Mouse (Mus musculus) embryonic facial prominence, embryonic 11.5 days (tissue): ENCODE results near the gene Arhgef2. TPM values are rescaled to one million over a fixed set of nuclear protein-coding genes. Genes with fewer than 3 reads are reported as not detected.
"Not testable (repeated sequence)": the region's sequence is repeated elsewhere in the genome, so short reads cannot be mapped to it uniquely, and the experiment has no call there.

Experiments
- ATAC-seq: fragments of 200-750 bp; cut with Nextera tagmentation; replicated peaks from 2 replicates; pipeline ENCODE4 v1.8.0; 2017; ENCODE audit warnings: low read depth; ENCODE audit not compliant: insufficient number of reproducible peaks, low FRiP score, low TSS enrichment
- DNase-seq: peaks from one replicate; pipeline ENCODE4 v3.0.0-alpha.2; 2015; ENCODE audit warnings: low spot score
- H3K27ac ChIP-seq: fragments of 300-500 bp; sonication (generic); replicated peaks from 2 replicates; pipeline ENCODE4 v1.5.1; 2014; ENCODE audit warnings: mild to moderate bottlenecking, low read depth, low read length, control low read depth
- H3K27me3 ChIP-seq: fragments of 300-500 bp; sonication (generic); 2 replicates; pipeline ENCODE4 v1.6.1; 2014; ENCODE audit warnings: mild to moderate bottlenecking, low read length, moderate library complexity, mixed read lengths; ENCODE audit not compliant: control insufficient read depth, insufficient read depth
- H3K36me3 ChIP-seq: fragments of 300-500 bp; sonication (generic); replicated peaks from 2 replicates; pipeline ENCODE4 v1.6.1; 2014; ENCODE audit warnings: low read depth, mild to moderate bottlenecking, low read length, moderate library complexity, mixed read lengths; ENCODE audit not compliant: control insufficient read depth, insufficient read depth
- H3K4me1 ChIP-seq: fragments of 300-500 bp; sonication (generic); 2 replicates; pipeline ENCODE4 v1.6.1; 2014; ENCODE audit warnings: low read length, mixed read lengths; ENCODE audit not compliant: control insufficient read depth, insufficient read depth
- H3K4me2 ChIP-seq: fragments of 300-500 bp; sonication (generic); 2 replicates; pipeline ENCODE4 v1.6.1; 2014; ENCODE audit warnings: low read depth, mild to moderate bottlenecking, control low read depth, low read length, moderate library complexity
- H3K4me3 ChIP-seq: fragments of 300-500 bp; sonication (generic); 2 replicates; pipeline ENCODE4 v1.5.1; 2014; ENCODE audit warnings: low read depth, low read length, control low read depth
- H3K9ac ChIP-seq: fragments of 300-500 bp; sonication (generic); replicated peaks from 2 replicates; pipeline ENCODE4 v1.6.1; 2014; ENCODE audit warnings: mild to moderate bottlenecking, control low read depth, low read length
- H3K9me3 ChIP-seq: fragments of 300-500 bp; sonication (generic); replicated peaks from 2 replicates; pipeline ENCODE4 v1.6.1; 2016; ENCODE audit warnings: mild to moderate bottlenecking, low read length, inconsistent platforms, mixed read lengths; ENCODE audit not compliant: control insufficient read depth
- WGBS: fragments of 180-500 bp; shearing (Covaris S2); extraction: QIAGEN DNeasy Blood & Tissue Kit; methylation state at CpG from one replicate; pipeline ENCODE4 v1.1.7; 2014; 5-methylcytosine and 5-hydroxymethylcytosine counted together
- polyA plus RNA-seq: library from polyadenylated mRNA; unstranded; fragments of >200 nt; fragmentation: Nextera tagmentation; extraction: Ambion mirVana; gene quantifications from 2 replicates; pipeline ENCODE4 v1.2.1, GENCODE M21; 2014

Arhgef2 gene
- polyA plus RNA-seq, 1 experiment from 2014 or later, result 82.2 TPM

DNA sequence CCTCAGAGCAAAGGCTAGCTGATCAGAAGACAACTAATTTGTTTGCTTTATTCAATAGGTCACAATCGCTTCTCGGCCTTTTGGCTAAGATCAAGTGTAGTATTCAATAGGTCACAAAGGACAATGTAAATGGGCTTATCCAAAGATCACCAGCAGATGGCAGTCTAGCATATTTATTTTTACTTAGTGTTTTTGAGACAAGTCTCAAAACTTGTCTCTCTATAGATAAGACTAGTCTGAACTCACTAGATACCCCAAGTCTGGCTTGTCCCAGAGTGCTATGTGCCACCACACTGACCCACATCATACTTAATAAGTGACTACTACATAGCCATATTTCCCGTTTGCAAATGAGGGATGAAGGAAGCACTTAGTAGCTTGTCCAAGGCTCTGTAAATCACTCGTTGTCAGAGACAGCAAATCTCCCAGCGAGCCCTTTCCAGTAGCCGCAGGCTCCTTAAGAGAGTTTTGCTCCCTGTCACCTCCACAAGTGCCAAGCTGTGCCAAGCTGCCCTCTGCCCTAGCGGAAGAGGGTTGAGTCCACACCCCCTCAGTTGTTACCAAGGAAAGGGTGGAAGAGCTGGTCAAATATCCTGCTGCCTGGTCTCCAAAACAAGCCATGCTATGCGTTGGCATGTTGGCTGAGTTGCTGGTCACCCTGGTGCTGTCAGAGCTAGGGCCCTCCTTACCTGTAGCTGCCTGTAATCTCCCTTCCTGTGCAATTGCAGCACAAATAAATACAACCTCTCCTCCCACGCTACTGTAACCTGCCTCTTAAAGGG, 13.6 kb upstream of the Arhgef2 start:
- Histone ChIP-seq H3K4me1 (no peaks in the 10 kb centered on the region), H3K27me3 (no peaks in the 10 kb centered on the region), H3K27ac (no peak overlapping the region), H3K9me3 (no peaks in the 10 kb centered on the region), H3K9ac (no peak overlapping the region), H3K4me2 (no peak overlapping the region), H3K4me3 (no peak overlapping the region), H3K36me3 (peaks cover 7% of the 10 kb centered on the region)
- ATAC-seq (no peak), DNase-seq (peak; percentile 91)
- 34% methylated on average over 9 of the region's 9 CpGs for WGBS

DNA sequence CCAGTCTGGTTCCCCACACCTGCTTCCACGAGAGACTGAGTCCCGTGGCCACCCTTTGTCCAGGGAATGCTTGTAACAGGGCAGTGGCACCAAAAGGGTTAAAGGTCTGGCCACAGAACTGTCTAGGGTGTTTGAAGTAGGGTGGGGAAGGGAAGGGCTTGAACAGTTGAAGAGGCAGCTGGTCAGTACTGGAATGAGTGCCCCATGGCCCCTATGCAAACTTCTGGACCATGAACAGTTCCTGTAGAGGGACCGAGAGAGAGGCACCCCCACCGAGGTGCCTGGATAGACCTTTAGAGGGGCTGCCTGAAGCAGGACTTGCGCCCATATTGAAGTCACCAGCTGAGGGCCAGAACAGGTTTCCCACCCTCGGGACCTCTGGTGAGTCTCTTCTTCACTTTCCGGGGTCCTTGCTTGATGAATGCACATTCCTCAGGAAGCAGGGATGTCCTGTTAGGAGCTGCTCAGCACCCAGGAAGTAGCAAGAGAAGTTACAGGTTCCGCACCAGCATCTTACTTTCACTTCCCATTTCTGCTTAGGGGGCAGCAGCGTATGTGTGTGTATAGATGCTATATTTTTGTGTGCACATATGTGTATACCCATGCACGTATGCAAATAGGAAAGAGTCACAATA, 12.7 kb upstream of the Arhgef2 start:
- WGBS, result 66% methylated on average over 10 of the region's 10 CpGs
- H3K4me3 ChIP-seq, result no peak overlapping the region
- H3K9me3 ChIP-seq, result no peaks in the 10 kb centered on the region
- no peak for DNase-seq
- no peak overlapping the region for H3K27ac ChIP-seq
- no peak for ATAC-seq
- H3K4me1 ChIP-seq, result no peaks in the 10 kb centered on the region
- no peak overlapping the region for H3K9ac ChIP-seq
- peaks cover under 1% of the 10 kb centered on the region; the same call in 1 of the 2 replicates for H3K36me3 ChIP-seq
- H3K27me3 ChIP-seq, result no peaks in the 10 kb centered on the region
- H3K4me2 ChIP-seq, result no peak overlapping the region

DNA sequence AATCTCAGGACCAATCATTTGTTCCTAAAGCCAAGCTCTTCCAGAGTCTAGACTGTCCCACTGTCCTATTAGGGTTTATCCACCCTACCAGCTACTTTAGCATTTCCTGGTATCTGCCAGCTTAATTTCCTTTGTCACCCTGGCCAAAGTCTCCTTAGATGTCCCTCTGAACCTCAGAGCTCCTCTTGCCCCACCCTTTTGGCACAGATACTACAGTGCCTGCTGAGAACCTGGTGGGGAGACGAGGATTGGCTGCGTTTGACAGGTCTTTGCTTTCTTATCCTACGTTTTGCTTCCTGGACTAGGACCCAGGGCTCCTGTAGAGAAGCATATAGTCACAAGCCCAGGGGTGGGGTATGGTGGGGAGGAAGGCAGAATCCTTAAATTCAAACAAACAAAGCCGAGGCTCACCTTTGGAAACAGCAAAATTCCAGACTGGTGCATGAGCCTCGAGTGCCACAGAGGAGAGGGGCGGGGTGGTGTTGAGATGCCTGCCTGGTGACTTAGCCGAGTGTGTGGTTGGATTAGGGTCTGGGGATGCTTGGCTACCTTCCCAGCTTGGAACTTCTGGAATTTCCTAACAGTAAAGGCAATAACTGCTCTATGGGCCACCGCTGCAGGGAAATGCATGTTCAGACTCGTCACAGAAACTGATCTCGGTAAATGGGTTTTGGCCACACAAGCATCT, 11.7 kb upstream of the Arhgef2 start:
- DNase-seq (no peak), ATAC-seq (no peak)
- H3K36me3 ChIP-seq, result no peaks in the 10 kb centered on the region
- no peak overlapping the region for H3K9ac ChIP-seq
- no peak overlapping the region for H3K4me3 ChIP-seq
- no peaks in the 10 kb centered on the region for H3K4me1 ChIP-seq
- H3K4me2 ChIP-seq, result no peak overlapping the region
- H3K27ac ChIP-seq, result no peak overlapping the region
- 71% methylated on average over 10 of the region's 10 CpGs for WGBS
- no peaks in the 10 kb centered on the region for H3K9me3 ChIP-seq
- no peaks in the 10 kb centered on the region for H3K27me3 ChIP-seq

DNA sequence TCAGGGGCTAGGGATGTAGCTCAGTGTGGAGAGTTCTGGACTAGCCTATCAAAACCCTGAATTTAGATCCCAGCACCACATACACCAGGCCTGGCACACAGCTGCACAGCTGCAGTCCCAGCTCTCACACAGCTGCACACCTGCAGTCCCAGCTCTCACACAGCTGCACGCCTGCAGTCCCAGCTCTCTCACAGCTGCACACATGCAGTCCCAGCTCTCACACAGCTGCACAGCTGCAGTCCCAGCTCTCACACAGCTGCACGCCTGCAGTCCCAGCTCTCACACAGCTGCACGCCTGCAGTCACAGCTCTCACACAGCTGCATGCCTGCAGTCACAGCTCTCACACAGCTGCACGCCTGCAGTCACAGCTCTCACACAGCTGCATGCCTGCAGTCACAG, 9.2 kb upstream of the Arhgef2 start:
- H3K9ac ChIP-seq, H3K27me3 ChIP-seq, H3K4me1 ChIP-seq, H3K4me2 ChIP-seq, H3K9me3 ChIP-seq, ATAC-seq, DNase-seq, H3K27ac ChIP-seq, H3K36me3 ChIP-seq, H3K4me3 ChIP-seq: not testable (repeated sequence)
- WGBS, result 85% methylated on average over 4 of the region's 4 CpGs

DNA sequence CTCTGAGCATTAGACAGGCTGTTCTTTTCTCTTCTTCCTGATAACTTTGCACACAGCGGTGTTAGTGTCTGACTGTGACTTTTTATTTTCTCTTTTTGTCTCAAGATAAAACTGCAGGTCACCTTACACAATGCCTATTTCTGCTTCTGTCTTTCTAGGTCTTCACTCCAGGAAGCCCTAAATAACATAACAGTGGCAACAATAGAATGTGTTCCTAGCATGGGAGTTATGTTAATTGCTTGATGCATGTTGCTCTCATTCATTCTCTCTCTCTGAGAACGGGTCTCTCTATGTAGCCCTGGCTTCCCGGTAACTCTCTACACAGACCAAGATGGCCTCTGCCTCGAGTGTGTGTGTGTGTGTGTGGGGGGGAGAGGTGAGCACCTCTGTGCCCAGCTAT, 3.3 kb upstream of the Arhgef2 start:
- ATAC-seq (no peak), DNase-seq (no peak)
- WGBS, result 80% methylated on average over 4 of the region's 4 CpGs

DNA sequence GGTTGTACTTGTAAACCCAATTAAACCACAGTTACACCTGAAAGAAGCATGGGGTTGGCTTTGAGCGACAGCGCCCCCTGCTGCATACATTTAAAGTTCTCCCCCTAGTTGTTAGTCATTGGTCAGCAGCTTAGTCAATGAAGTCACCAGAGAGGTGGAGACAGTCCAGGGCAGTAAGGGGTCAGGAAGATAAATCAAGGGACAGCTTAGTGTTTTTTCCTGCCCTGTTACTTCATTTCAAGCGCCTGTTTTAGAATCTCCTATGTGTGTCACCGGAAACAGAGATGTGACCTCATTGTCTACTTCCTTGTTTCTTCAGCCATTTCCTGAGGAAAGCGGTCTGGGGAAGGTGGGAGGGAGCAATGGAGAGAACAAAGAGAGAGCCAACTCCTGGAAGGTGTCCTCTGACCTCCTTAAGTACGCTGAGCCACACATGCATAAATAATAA, 2.0 kb upstream of the Arhgef2 start:
- no peak for ATAC-seq
- Histone ChIP-seq H3K4me3 (no peak overlapping the region), H3K27ac (no peak overlapping the region), H3K4me1 (no peaks in the 10 kb centered on the region; the same call in 1 of the 2 replicates), H3K9me3 (no peaks in the 10 kb centered on the region), H3K36me3 (no peaks in the 10 kb centered on the region), H3K27me3 (no peaks in the 10 kb centered on the region), H3K4me2 (no peak overlapping the region), H3K9ac (no peak overlapping the region)
- peak; percentile 65 for DNase-seq
- WGBS, result 23% methylated on average over 6 of the region's 6 CpGs

More for the DNA sequence above, 3.3 kb upstream of the Arhgef2 start:
- Histone ChIP-seq H3K9ac (no peak overlapping the region), H3K4me3 (no peak overlapping the region), H3K4me2 (no peak overlapping the region), H3K9me3 (no peaks in the 10 kb centered on the region), H3K36me3 (no peaks in the 10 kb centered on the region), H3K4me1 (no peaks in the 10 kb centered on the region), H3K27ac (no peak overlapping the region), H3K27me3 (no peaks in the 10 kb centered on the region)

DNA sequence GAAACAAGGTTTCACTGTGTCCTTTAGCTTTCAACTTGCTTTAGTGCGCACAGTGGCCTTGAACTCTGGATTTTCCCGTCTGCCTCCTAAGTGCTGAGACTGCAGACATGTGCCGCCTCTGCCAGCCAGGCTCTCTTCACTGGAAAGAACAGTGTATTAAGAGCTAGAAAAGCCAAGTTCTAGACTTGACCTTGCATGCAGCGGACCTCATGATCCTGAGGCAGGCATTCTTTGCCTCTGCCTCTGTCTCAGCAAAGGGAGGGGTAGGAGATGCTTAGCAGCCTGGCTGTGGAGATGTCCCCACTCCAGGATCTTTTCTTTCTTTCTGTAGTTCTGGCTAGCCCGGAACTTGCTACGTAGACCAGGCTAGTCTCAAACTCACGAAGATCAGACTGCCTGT, 903 bp upstream of the Arhgef2 start:
- no peak overlapping the region for H3K4me3 ChIP-seq
- no peak for DNase-seq
- no peak for ATAC-seq
- H3K9ac ChIP-seq, result no peak overlapping the region
- no peaks in the 10 kb centered on the region for H3K36me3 ChIP-seq
- H3K9me3 ChIP-seq, result no peaks in the 10 kb centered on the region
- no peak overlapping the region for H3K27ac ChIP-seq
- H3K27me3 ChIP-seq, result no peaks in the 10 kb centered on the region
- no peaks in the 10 kb centered on the region; the same call in 1 of the 2 replicates for H3K4me1 ChIP-seq
- 88% methylated on average over 7 of the region's 7 CpGs for WGBS
- H3K4me2 ChIP-seq, result no peak overlapping the region
